Mouse (Mus musculus) CH12.LX (cell line): Measurements from ENCODE around the gene A830031A19Rik. TPM values are rescaled to one million over a fixed set of nuclear protein-coding genes. Genes with fewer than 3 reads are reported as not detected.

Experiments
- DNase-seq: peaks from one replicate; pipeline ENCODE4 v3.0.0-alpha.2; 2013; ENCODE audit errors: extremely low read depth
- H3K27ac ChIP-seq: 2 replicates; pipeline ENCODE4 v1.5.1; 2012; ENCODE audit warnings: low read depth, mild to moderate bottlenecking, control low read depth, moderate library complexity; ENCODE audit not compliant: insufficient read depth
- H3K27me3 ChIP-seq: replicated peaks from 2 replicates; pipeline ENCODE3; 2012; ENCODE audit warnings: inconsistent platforms
- H3K36me3 ChIP-seq, 2 experiments: replicated peaks in 1 of 2; 2 replicates each; pipeline versions ENCODE3 to v1.6.1; 2012; ENCODE audit warnings: inconsistent platforms in 1 of 2, low read length in 1 of 2, mild to moderate bottlenecking in 1 of 2, mixed read lengths in 1 of 2, moderate library complexity in 1 of 2; ENCODE audit not compliant: control insufficient read depth in 1 of 2, insufficient read depth in 1 of 2
- H3K4me1 ChIP-seq, 2 experiments: 2 replicates each; pipeline ENCODE4 v1.6.1; 2012; ENCODE audit warnings: inconsistent platforms in 1 of 2, moderate library complexity in 1 of 2; ENCODE audit not compliant: insufficient read depth in 2 of 2, control insufficient read depth in 1 of 2
- H3K4me2 ChIP-seq: 2 replicates; pipeline ENCODE4 v1.6.1; 2012; ENCODE audit warnings: low read depth, mild to moderate bottlenecking, control low read depth; ENCODE audit not compliant: poor library complexity, insufficient read depth, severe bottlenecking
- H3K4me3 ChIP-seq, 3 experiments: fragments of 150-350 bp in 1 of 3; sonication (generic) in 1 of 3; replicated peaks in 1 of 3; 2 replicates each; pipeline versions ENCODE3 to v1.5.1; 2011 to 2012; ENCODE audit warnings: low read depth in 2 of 3, low read length in 2 of 3, mild to moderate bottlenecking in 2 of 3, moderate library complexity in 2 of 3, control low read depth in 1 of 3, improper control_type of control experiment in 1 of 3, inconsistent platforms in 1 of 3, mixed read lengths in 1 of 3; ENCODE audit not compliant: poor library complexity in 1 of 3
- H3K79me2 ChIP-seq: replicated peaks from 2 replicates; pipeline ENCODE4 v1.6.1; 2012; ENCODE audit warnings: mild to moderate bottlenecking, moderate library complexity; ENCODE audit not compliant: control insufficient read depth, poor library complexity, insufficient read depth, severe bottlenecking; ENCODE audit errors: extremely low read depth
- H3K9ac ChIP-seq: 2 replicates; pipeline ENCODE4 v1.6.1; 2012; ENCODE audit warnings: low read depth, mild to moderate bottlenecking, control low read depth, moderate library complexity; ENCODE audit not compliant: insufficient read depth
- H3K9me3 ChIP-seq: replicated peaks from 2 replicates; pipeline ENCODE3; 2012; ENCODE audit warnings: low read length, inconsistent platforms, mixed read lengths
- BHLHE40 ChIP-seq: IDR thresholded peaks from 2 replicates; pipeline ENCODE4 v1.6.1; 2011; ENCODE audit warnings: mild to moderate bottlenecking, low read depth, low read length, improper control_type of control experiment
- CHD1 ChIP-seq: IDR thresholded peaks from 2 replicates; pipeline ENCODE4 v1.6.1; 2012; ENCODE audit warnings: low read depth, low read length, improper control_type of control experiment, inconsistent platforms
- CHD2 ChIP-seq: IDR thresholded peaks from 2 replicates; pipeline ENCODE4 v1.6.1; 2011; ENCODE audit warnings: low read length, improper control_type of control experiment
- CTCF ChIP-seq, 2 experiments: IDR thresholded peaks in 1 of 2; conservative IDR thresholded peaks in 1 of 2; 2 replicates each; pipeline ENCODE4 v1.5.1; 2011 to 2012; ENCODE audit warnings: low read depth in 2 of 2, low read length in 2 of 2, improper control_type of control experiment in 1 of 2, inconsistent platforms in 1 of 2, mild to moderate bottlenecking in 1 of 2, moderate library complexity in 1 of 2
- E2F4 ChIP-seq: IDR thresholded peaks from 2 replicates; pipeline ENCODE4 v1.6.1; 2011; ENCODE audit warnings: low read depth, low read length, improper control_type of control experiment; ENCODE audit not compliant: insufficient replicate concordance
- ELF1 ChIP-seq: IDR thresholded peaks from 2 replicates; pipeline ENCODE4 v1.6.1; 2014; ENCODE audit warnings: low read depth, mild to moderate bottlenecking, inconsistent platforms, low read length, improper control_type of control experiment
- EP300 ChIP-seq: IDR thresholded peaks from 2 replicates; pipeline ENCODE4 v1.6.1; 2011; ENCODE audit warnings: low read length, improper control_type of control experiment
- GABPA ChIP-seq: IDR thresholded peaks from 2 replicates; pipeline ENCODE4 v1.6.1; 2012; ENCODE audit warnings: low read depth, low read length, improper control_type of control experiment, inconsistent platforms; ENCODE audit not compliant: insufficient replicate concordance
- HCFC1 ChIP-seq: IDR thresholded peaks from 2 replicates; pipeline ENCODE4 v1.6.1; 2012; ENCODE audit warnings: low read depth, mild to moderate bottlenecking, inconsistent platforms, low read length, improper control_type of control experiment
- JUN ChIP-seq: IDR thresholded peaks from 2 replicates; pipeline ENCODE4 v1.6.1; 2011; ENCODE audit warnings: low read depth, mild to moderate bottlenecking, low read length, improper control_type of control experiment, moderate library complexity; ENCODE audit not compliant: insufficient read depth
- JUND ChIP-seq: conservative IDR thresholded peaks from 2 replicates; pipeline ENCODE4 v1.6.1; 2011; ENCODE audit warnings: low read depth, low read length, improper control_type of control experiment
- KAT2A ChIP-seq: IDR thresholded peaks from 2 replicates; pipeline ENCODE4 v1.6.1; 2012; ENCODE audit warnings: low read length, improper control_type of control experiment, inconsistent platforms; ENCODE audit not compliant: insufficient replicate concordance
- MAFK ChIP-seq: IDR thresholded peaks from 2 replicates; pipeline ENCODE4 v1.6.1; 2011; ENCODE audit warnings: low read length, improper control_type of control experiment; ENCODE audit not compliant: insufficient replicate concordance
- MAX ChIP-seq: IDR thresholded peaks from 2 replicates; pipeline ENCODE4 v1.6.1; 2011; ENCODE audit warnings: low read length, improper control_type of control experiment
- MEF2A ChIP-seq: IDR thresholded peaks from 2 replicates; pipeline ENCODE4 v1.6.1; 2014; ENCODE audit warnings: low read depth, mild to moderate bottlenecking, inconsistent platforms, low read length, improper control_type of control experiment, borderline replicate concordance
- NELFE ChIP-seq: IDR thresholded peaks from 2 replicates; pipeline ENCODE4 v1.6.1; 2011; ENCODE audit warnings: low read depth, low read length, improper control_type of control experiment
- NRF1 ChIP-seq: IDR thresholded peaks from 2 replicates; pipeline ENCODE4 v1.6.1; 2014; ENCODE audit warnings: low read depth, mild to moderate bottlenecking, inconsistent platforms, low read length, improper control_type of control experiment, moderate library complexity
- POLR2AphosphoS2 ChIP-seq: IDR thresholded peaks from 2 replicates; pipeline ENCODE4 v1.6.1; 2011; ENCODE audit warnings: low read depth, low read length, improper control_type of control experiment
- RAD21 ChIP-seq: IDR thresholded peaks from 2 replicates; pipeline ENCODE4 v1.6.1; 2011; ENCODE audit warnings: low read depth, mild to moderate bottlenecking, low read length, improper control_type of control experiment, moderate library complexity
- SIN3A ChIP-seq: IDR thresholded peaks from 2 replicates; pipeline ENCODE4 v1.6.1; 2012; ENCODE audit warnings: low read length, improper control_type of control experiment, inconsistent platforms
- SMC3 ChIP-seq: IDR thresholded peaks from 2 replicates; pipeline ENCODE4 v1.6.1; 2011; ENCODE audit warnings: low read depth, low read length, improper control_type of control experiment
- TBP ChIP-seq: conservative IDR thresholded peaks from 2 replicates; pipeline ENCODE4 v1.6.1; 2011; ENCODE audit warnings: low read depth, low read length, improper control_type of control experiment
- TCF12 ChIP-seq: IDR thresholded peaks from 2 replicates; pipeline ENCODE4 v1.6.1; 2014; ENCODE audit warnings: low read depth, mild to moderate bottlenecking, inconsistent platforms, low read length, improper control_type of control experiment
- UBTF ChIP-seq: IDR thresholded peaks from 2 replicates; pipeline ENCODE4 v1.6.1; 2012; ENCODE audit warnings: low read depth, mild to moderate bottlenecking, inconsistent platforms, low read length, improper control_type of control experiment, moderate library complexity
- USF2 ChIP-seq: conservative IDR thresholded peaks from 2 replicates; pipeline ENCODE4 v1.6.1; 2011; ENCODE audit warnings: low read depth, low read length, improper control_type of control experiment
- ZKSCAN1 ChIP-seq: IDR thresholded peaks from 2 replicates; pipeline ENCODE4 v1.6.1; 2012; ENCODE audit warnings: low read depth, inconsistent platforms, low read length, improper control_type of control experiment, borderline replicate concordance
- ZMIZ1 ChIP-seq: IDR thresholded peaks from 2 replicates; pipeline ENCODE4 v1.6.1; 2012; ENCODE audit warnings: low read depth, mild to moderate bottlenecking, inconsistent platforms, low read length, improper control_type of control experiment
- dilution Hi-C: fragments of 300-500 bp; cut with MboI; formaldehyde crosslinking; loops from 2 replicates; pipeline ENCODE4 v1.14.3; 2020; ENCODE audit warnings: low sequenced_read_pairs; ENCODE audit not compliant: extremely low pct_unique_long_range_greater_than_20kb, extremely low pct_ligation_motif_present
- in situ Hi-C: fragments of 300-500 bp; cut with MboI; formaldehyde crosslinking; loops from 3 replicates; pipeline ENCODE4 v1.14.3; 2019; ENCODE audit warnings: low sequenced_read_pairs, low pct_ligation_motif_present, low pct_unique_long_range_greater_than_20kb, mixed read lengths
- polyA plus RNA-seq: library from polyadenylated mRNA; unstranded; fragments of >175 nt; gene quantifications from 2 replicates; pipeline ENCODE4 v1.2.1, GENCODE M21; 2012; ENCODE audit warnings: low read depth; ENCODE audit not compliant: insufficient read length
- total RNA-seq, 2 experiments: library from RNA; depleted of rRNA; stranded (reverse); fragments of 300-350 nt in 1 of 2; fragments of >200 nt in 1 of 2; gene quantifications; 2 replicates each; pipeline ENCODE4 v1.2.3; 2012 to 2014

The A830031A19Rik gene
- total and polyA plus RNA-seq, 3 experiments = not detected

DNA sequence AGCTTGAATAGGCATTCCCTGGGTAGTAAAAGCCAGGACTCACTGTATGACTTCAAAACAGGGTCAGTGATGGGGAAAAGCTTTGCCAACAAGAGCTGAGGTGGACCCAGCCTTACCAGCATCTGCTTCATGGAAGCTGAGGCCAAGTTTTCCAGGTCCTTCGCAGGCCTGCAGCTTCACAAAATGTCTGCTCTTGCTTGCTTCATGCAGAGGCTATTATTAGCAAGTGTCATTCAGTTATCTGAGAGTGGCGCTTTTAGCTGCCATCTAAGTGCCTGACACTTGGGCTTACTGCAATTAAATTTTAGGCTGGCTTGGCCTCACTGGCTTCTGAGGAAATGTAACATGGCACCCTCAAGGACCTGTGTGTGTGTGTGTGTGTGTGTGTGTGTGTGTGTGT lies 35.3 kb upstream of the A830031A19Rik start:
- Histone ChIP-seq H3K27me3 (no peaks in the 10 kb centered on the region), H3K4me1 (peaks cover 7 to 94% of the 10 kb centered on the region in 2 experiments; a peak in 3 of 4 replicates)
- in situ Hi-C loops = no loop called here
- TF ChIP-seq JUN (no peak), POLR2AphosphoS2 (no peak), JUND (no peak), ZMIZ1 (no peak), TCF12 (no peak), GABPA (no peak), EP300 (no peak), UBTF (no peak), MAX (no peak), BHLHE40 (no peak), ZKSCAN1 (no peak), SMC3 (no peak), E2F4 (no peak), TBP (no peak), NRF1 (no peak), NELFE (no peak), CHD1 (no peak)
- TF ChIP-seq, all 38 proteins: peak for 0
- dilution Hi-C loops = no loop called here
- Histone ChIP-seq H3K9me3 (no peaks in the 10 kb centered on the region), H3K36me3 (peaks cover 0 to 83% of the 10 kb centered on the region in 2 experiments), H3K9ac (no peak overlapping the region), H3K27ac (no peak overlapping the region), H3K4me2 (no peak overlapping the region), H3K4me3 (no peak overlapping the region), H3K79me2 (no peaks in the 10 kb centered on the region)
- DNase-seq = no peak

DNA sequence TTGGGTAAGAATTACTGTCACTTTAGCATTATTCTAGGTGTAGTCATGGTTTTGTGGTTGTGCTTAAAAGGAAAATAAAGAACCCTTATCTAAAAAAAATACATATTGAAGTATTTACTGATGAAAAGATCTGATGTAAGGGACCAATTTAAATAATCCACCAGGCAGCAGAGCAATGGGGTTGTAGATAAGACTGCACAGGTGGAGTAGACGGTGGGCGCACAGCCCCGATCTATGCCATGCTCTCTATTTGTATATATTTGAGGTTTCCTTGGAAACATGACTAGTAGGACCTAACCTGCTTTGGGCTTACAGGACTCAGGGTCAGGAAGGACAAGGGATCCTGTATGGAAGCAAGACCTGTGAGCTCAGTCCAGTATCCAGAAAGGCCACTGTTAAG lies 34.5 kb upstream of the A830031A19Rik start:
- H3K9me3 ChIP-seq = no peaks in the 10 kb centered on the region
- H3K27ac ChIP-seq = no peak overlapping the region
- TF ChIP-seq ZMIZ1 (no peak), SIN3A (no peak), ZKSCAN1 (no peak), CTCF (conservative IDR thresholded peaks at IDR 0.05 in 1 of 2, IDR thresholded peaks at IDR 0.05 in 1 of 2; ENCODE audit: low read depth in 2 of 2, low read length in 2 of 2) (no peak), EP300 (no peak), E2F4 (no peak), NELFE (no peak), SMC3 (no peak), JUN (no peak), KAT2A (no peak), MAFK (no peak), ELF1 (no peak), USF2 (no peak), GABPA (no peak), CHD2 (no peak), RAD21 (no peak), MEF2A (no peak), HCFC1 (no peak)
- H3K27me3 ChIP-seq = no peaks in the 10 kb centered on the region
- H3K9ac ChIP-seq = no peak overlapping the region
- no peaks in the 10 kb centered on the region for H3K79me2 ChIP-seq
- H3K4me3 ChIP-seq = no peak overlapping the region
- dilution Hi-C loops = no loop called here
- H3K36me3 ChIP-seq = peaks cover 0 to 83% of the 10 kb centered on the region in 2 experiments
- no peak overlapping the region for H3K4me2 ChIP-seq
- no peak for DNase-seq
- in situ Hi-C loops = no loop called here
- peaks cover 7 to 94% of the 10 kb centered on the region in 2 experiments; a peak in 3 of 4 replicates for H3K4me1 ChIP-seq
